Mouse (Mus musculus): ENCODE results near the gene Cox8c.
A peak's percentile ranks its signal among the peaks of the same experiment; 100 is the strongest.

Gene Cox8c

DNA sequence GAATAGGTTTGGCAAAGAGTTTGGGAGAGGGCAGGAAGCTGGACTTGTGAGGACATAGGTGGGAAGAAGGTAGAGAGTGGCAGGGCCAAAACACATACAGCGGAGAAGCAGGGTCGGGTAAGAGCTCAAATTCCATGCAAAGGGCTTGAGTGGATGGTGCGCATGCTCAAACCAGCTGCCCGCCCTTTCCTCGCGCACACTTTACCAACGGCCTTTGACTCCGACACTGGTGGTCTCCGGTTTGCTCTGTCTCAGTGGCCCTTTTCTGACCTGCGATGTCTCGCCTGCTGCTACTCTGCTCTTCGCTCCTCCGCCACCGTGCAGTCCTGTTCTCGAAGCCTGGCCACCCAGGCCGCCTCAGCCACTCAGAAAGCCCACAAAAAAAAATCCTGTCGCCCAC is at the start of gene Cox8c:
TSS of gene Cox8c (plus strand) at position 226 of the 400 bp plus-strand sequence.
- DNase-seq, result no peak

DNA sequence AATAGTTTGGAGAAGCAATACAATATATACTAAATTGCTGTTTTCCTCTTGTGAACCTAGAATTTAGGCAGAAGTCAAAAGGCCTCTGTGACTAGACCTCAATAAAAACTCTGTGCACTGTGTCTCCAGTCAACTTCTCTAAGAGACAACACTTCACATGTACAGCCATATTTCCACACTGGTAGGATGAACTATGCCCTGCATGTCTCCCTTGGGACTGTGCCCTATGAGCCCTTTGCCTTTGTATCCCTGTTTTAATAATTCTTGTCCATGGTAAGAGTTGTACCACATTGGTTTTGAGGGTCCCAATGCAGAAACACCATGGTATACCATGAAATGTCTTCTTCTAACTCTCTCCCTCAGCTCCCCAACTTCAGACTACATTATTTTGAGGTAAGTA is 38.3 kb upstream of the Cox8c start:
- DNase-seq, result no peak

DNA sequence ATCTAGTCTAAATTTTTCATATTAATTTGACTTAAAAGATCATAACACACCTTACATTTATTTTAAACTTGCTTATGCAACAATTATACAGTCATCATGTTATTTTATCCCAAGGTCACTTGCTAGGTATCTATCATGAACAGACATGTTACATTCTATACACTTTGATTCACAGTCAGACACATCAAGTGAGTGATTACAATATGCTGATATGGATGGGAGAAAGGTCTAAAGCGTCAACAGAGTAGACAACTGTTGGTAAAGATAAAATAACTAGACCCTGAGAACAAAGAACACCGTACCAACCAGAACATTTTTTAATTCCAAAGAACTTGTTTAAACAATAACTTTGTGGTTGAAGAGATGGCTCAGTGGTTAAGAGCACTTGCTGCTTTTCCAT is 29.3 kb upstream of the Cox8c start:
- no peak for DNase-seq

DNA sequence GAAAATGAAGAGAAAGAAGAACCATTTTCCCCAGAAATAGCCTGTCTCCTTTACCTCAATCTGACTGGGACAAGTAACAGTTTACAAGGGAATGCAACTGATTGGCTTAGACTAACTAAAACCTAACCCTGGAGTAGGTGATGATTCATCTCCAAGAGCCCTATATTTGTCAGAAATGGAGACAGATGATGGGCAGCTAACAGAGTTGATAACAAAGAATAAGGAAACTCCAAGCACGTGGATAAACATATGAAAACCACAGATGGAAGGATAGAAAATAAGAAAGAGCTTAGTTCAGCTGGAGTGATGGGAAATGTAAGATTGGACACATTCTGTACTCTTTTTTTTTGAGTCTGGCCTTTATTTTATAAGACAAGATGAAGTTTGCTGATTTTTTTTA is 28.6 kb upstream of the Cox8c start:
- DNase-seq, result no peak

DNA sequence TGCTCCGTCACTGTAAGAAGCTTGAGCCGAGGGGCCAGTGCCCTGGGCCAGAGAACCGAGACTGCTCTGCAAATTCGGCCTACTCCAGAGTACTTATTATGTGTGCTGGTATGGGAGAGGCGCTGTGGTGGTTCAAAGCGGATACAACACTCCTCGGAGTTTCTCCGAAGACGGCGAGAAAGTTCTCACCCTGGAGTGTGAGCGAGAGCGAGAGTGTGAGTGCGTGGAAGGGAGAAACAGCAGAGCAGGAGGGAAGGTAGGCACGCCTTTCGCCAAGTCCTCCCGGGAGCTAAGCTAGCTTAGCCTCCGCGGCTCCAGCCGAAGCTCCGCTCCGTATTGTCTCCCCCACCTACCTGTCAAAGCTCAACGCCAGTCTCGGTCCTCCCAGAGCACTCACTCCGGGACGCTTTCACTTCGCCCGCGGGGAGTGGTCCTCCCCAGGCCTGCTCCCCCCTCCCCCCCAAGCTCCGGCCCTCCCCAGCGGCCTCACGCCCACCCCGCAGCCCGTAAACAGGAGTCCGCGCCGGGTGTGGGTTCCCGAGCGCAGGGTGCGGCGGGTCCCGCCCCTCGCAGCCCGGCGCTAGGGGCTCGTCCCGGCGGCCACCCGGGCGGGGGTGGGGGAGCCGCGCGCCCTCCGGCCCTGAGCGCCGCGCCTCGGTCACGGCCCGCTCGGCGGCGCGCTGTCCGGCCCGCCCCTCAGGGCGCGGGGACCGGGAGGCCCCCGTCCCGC is 21.6 kb upstream of the Cox8c start:
- DNase-seq, result peak; percentile 53 to 54

DNA sequence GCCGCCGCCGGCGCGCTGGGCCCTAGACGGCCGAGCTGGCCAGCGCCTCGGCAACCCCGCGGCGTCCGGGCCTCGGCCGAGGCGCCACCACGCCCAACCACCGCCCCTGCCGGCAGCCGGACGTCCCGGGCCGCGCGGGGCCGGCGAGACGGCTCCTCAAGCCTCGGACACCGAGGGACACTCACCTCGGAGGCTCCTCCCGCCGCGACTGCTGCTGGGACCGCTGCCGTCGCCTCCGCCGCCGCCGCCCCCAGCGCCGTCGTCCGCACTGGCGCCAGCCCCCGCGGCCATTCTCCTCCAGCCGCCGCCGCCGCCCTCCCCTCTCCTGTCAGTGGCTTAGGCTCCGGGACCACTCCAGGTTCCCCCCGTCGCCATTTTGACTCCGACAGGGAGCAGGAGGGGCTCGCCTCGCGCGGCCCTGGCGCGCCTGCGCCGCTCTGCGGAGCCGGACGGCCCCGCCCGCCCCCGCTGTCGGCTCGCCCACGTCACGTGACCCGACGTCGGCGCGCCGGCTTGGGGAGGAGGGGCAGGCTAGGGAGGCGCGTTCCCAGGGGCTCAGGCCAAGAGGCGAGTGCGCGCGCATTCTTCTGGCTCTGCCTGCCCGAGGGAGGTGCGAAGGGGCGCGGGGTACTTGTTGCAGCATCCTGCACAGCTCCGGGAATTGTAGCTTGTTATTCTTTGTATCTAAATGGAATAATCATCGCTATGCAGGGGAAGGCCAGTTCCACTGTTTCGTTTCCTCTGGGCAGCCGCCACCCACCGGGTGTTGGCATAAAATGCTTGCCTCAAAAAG is 20.9 kb upstream of the Cox8c start, which contains the start of gene Btbd7:
TSS of gene Btbd7 (minus strand) at position 441 of the 793 bp plus-strand sequence.
- peak; percentile 99 for DNase-seq

DNA sequence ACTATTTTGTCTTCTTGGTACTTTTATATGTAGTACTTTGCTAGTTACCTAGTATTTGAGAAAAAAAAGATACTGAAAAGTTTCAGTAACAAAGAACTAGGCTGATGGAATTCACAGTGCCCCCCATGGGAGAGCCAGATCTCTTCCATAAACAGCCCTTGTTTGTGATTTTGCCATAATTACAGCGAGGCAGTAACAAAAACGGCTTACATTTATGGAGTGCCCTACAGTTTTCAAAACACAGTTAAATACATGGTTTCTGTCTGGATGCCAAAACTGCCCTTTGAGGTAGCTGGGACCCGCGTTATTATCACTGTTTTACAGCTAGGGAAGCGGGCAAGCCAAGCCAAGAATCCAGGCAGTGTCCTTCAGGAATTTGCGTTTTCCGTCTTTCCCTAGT is 20.2 kb upstream of the Cox8c start:
- DNase-seq, result peak; percentile 30 to 45

DNA sequence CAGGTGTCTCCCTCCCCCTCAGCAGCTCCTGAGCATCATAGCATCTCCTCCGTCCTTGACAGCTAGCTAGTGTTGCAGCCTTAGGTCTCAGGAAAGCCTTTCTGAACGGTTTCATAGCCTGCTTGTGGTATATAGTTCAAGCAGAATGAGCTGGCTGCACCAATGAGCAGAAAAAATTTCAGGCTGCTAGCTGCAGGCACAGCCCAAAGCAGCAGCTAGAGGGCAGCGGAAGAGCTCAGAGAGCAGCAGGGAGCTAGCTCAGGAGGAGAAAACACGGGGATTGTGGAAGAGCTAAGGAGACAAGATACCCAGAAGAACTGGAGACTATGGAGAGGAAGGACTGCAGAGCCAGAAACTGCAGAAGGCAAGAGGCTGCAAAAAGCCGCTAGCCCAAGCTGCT is 13.4 kb upstream of the Cox8c start:
- DNase-seq, result peak; percentile 63 to 65

DNA sequence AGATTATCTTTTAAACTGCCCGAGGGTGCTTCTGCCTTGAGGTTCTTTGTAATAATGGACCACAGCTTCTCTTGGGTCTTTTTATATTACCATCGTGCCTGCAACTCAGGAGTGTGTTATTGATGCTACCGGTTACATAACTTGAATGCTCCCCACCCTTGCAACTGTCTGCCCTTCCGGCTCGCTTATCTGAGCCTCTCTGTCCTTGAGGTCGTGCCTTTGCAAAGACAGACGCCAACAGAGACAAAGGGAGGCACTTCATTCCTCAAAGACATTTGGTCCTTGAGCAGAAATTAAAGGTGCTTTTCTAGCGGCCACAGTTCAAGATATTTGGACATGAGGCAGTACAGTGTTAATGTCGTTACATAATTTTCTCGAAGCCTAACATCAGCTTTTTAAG is 11.8 kb upstream of the Cox8c start:
- DNase-seq, result no peak

DNA sequence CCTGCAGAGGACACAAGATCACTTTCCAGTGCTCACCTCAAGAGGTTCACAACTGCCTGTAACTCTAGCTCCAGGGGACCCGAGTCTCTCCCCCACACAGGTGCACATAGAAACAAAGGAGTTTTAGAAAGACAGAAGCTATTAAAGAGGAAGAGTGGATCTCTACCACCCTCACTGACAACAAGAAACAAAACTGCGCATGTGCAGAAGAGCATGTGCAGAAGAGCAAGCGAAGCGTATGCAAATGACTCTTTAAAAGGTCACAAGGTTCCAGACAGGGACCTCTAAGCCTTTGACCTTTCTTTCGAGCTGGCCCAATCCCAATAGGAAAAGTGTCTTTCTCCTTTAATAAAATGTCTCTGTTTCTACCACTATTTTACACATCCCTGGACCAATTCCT is 10.5 kb upstream of the Cox8c start:
- DNase-seq, result no peak

DNA sequence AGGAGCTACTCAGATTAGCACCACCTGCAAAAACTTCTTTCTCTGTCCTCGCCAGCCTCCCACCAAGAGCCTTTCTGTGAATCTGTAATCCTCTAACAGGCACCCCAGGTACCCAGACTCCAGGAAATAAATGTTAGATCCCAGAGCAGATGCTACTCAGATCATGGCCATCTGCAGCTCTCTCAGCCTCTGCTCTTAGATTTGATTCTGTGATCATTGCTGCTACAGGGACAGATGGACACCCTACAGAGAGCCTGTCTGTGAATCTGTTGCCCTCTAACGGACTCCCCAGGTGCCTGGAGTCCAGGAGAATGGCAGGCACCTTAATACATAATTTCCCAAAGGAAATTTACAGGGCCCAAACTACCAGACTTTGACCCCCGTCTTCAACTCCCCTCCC is 9.1 kb downstream of the Cox8c start:
- peak; percentile 73 to 80 for DNase-seq

DNA sequence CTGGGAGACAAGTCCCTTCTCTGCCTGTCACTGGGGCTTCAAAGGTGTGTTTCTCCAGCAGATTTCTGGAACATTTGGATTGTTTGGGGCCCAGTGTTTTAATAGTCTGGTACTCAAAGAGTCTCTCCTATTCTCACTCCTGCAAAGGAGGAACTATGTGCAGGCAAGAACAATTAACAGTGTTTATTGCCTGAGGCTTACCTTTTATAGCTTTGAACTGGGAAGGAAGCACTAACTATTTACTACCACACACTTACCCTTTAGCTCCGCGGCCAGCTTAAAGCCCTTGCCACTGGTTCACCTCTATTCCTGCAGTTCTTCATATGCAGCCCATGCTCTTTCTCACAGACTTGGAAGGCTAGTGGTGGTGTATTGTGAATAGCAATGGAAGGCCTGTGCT is 17.0 kb downstream of the Cox8c start:
- DNase-seq, result no peak

DNA sequence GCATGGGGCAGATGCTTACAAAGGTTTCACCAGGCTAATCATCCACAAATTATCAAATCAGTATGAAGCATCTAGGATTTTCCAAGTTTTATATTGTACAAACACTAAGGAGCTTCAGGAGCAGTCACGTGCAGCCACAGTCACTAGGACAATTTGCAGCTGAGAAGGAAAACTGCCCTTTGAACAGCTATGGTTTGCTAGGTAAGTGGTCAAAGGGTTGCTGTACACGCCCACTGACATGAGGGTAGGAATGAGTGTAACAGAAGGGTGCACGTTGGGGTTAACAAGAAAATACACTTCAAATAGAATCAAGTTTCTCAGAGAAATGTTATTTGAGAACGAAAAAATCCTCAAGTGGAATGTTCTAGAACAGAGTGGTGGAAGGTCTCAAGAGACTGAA is 30.6 kb downstream of the Cox8c start:
- no peak for DNase-seq

DNA sequence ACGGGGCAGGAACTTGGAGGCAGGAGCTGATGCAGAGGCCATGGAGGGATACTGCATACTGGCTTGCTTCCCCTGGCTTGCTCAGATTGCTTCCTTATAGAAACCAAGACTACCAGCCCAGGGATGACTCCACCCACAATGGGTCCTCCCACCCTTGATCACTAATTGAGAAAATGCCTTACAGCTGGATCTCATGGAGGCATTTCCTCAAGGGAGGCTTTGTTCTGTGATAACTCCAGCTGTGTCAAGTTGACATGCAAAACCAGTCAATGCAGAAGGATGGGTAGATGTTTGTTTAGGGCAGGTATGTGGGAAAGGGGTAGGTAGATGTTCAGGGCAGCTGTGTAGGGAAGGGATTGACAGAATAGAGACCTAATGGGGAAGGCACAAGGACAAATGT is 31.2 kb downstream of the Cox8c start:
- no peak for DNase-seq

DNA sequence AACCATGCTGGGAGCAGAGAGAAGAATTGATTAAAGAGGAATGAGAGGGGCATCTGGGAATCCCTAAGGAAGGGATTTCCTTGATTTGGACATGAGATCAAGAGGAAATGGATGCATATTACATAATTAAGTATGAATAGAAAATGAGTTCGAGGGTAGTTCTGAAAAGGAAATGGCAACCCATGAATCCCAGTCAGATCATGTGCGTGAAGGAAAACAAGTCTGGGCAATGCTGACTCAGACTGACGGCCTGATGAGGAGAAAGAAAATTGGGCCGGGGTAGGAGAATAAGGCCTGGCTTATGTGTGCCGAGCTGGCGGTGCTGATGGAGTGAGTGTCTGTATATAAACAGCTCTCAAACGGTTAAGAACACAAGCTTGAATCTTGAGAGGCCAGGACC is 31.7 kb downstream of the Cox8c start:
- no peak for DNase-seq

DNA sequence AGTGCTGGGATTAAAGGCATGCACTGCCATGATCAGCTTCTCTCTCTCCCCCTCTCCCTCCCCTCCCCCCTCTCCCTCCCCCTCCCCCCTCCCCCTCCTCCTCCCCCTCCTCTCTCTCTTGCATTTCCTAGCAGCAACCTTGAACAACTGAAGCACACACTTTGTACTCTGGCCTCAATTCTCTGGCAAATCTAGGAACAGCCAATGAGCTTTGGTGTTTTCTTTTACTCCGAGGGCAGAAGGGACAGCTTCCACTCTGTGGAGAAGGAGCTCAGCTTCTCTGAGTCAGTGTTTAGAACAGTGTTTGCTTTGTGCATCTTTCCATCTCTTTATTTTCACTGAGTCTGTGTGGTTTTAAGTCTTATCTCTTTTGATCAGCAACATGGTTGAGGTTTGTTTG is 36.8 kb downstream of the Cox8c start:
- no peak for DNase-seq

DNA sequence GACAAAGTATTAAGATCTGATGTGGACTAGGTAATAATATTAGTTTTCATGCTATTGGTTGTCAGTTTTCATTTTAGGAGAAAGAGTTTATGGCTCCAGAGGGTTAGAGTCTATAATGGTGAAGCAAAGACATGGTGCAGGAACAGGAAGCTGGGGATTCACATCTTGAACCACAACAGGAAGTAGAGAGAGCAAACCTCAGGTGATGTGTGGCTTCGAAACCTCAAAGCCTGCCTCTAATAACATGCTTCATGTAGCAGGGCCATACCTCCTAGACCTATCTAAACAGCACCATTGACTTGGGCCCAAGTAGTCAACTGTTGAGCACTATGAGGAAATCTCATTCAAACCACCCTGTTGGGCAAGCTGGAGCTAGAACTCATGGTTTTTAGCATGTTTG is 46.5 kb downstream of the Cox8c start:
- DNase-seq, result no peak

DNA sequence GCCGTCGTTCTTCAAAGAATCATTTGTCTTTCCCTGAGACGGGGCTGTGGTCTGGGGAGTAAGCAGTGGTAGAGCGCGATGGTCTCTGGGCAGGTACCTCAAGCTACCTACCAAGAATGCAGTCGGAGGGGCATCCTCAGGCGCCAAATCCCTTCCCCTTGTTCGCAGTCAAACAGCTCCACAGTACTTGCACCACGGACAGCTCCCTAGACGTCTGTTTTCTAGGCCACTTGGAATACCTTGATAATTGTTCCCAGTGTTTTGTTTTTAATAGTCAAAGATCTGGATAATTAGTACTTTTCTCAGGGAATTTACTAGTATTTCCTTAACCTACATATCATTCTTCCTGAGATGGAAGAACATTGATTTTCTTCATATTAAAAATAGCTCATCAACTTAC is 48.7 kb downstream of the Cox8c start:
- DNase-seq, result peak in 1 of 2 experiments; percentile 15

DNA sequence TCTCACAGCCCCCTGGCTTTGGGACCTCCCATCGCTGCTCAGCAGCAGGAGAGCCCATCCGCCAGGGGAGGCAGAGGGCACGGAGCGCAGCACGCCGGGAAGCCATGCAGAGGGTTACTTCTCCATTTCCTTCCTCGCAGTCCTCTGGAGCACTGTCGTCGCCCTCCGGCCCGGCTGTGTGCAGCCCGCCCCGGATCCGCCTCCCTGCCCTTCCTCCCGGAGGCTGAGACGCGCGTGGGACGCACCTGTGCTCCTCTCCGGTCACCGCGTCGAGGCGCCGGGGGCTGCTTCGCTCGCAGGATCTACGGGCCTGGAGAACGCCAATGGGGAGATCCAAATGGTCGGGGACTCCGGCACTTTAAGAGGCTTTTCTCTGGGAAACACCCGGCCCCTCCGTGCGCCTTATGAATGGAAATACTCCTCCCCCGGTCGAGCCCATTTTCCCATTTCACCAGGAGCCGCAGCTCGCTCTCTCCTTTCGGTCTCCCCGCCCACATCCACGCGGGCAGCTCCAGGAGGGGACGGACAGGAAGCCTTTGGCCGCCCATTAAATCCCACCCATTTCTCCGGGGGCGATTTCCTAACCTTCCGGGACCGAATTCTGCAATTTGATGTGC is 49.8 kb downstream of the Cox8c start, which contains the start of gene Unc79:
TSS of gene Unc79 (plus strand) at position 82 of the 617 bp plus-strand sequence.
- DNase-seq, result peak; percentile 90 to 92

DNA sequence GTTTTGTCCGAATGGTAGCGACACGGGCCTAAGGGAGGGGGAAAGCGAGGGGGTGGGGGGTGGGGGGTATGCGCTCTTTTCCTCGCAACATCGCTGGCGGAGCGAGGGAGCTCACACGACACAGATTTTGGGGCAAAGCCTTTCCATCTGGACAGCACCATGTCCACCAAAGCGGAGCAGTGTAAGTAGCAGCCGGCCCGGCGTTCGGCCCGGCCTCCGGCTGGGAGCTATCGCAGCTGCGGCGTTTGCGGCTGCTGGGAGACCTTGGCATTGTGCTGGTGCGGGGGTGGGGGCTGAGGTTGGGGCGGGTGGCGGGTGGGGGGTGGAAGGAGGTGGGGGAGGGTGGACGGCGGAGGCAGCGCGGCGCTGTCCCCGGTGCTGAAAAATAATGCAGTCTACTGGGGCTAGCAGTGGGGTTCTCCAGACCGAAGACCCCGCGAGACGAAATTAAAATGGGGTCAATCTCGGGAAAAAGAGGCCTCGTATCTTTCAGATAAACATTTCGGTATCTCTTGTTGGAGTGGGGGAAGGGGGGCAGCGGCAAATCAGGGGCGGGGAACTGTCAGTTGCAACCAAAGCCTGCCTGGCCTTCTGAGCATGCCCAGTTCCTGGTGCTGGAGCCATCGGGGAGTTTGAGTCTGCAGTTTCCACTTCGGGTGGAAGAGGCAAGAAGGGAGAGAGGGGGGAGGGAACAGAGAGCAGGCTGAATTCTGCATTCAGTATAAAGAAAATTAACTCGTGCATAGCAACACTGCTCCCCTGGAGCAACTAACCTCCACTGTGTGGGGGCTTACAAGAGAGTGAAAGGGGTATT is 50.5 kb downstream of the Cox8c start:
- peak; percentile 91 to 92 for DNase-seq

Data from cerebellum, postnatal 10 days (tissue).